Mouse (Mus musculus): ENCODE measurements around the gene Rhbdf1.

DNA sequence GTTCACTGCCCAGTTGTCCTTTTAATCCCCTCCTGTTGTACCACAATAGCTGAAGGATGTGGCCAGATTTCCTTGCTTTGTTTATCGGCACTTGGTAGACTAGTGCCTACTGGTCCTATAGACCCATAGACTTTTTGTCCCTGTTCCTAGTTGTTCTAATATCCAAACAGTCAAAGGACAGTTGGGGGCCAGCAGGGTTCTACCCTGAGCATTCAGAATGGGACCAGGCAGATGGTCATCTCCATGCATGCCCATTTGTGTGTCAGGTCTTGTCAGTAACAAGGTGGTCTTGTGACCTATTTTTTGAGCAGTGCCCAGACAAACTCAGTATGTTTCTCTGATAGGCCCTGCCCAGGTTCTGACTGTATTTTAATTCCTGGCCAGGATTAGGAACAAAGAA is 4.9 kb upstream of the Rhbdf1 start:
- TF ChIP-seq GABPA (IDR thresholded peaks at IDR 0.05; ENCODE audit: insufficient replicate concordance, low read depth, low read length) (no peak), EP300 (IDR thresholded peaks at IDR 0.05; ENCODE audit: low read length) (no peak), CTCF (conservative IDR thresholded peaks at IDR 0.05 in 1 of 2, IDR thresholded peaks at IDR 0.05 in 1 of 2; ENCODE audit: low read depth in 2 of 2, low read length in 2 of 2) (no peak), TCF12 (IDR thresholded peaks at IDR 0.05; ENCODE audit: low read depth, low read length) (no peak)

All from CH12.LX (cell line).